Mouse (Mus musculus) heart, postnatal 0 days (tissue): ENCODE results near the gene Scarf2.

Experiments used
- CTCF ChIP-seq: IDR thresholded peaks from 2 replicates; pipeline ENCODE4 v1.5.1; 2016; ENCODE audit warnings: antibody characterized with exemption, control low read depth, low read depth
- EP300 ChIP-seq: IDR thresholded peaks from 2 replicates; pipeline ENCODE4 v1.6.1; 2016; ENCODE audit warnings: antibody characterized with exemption, low read depth

DNA sequence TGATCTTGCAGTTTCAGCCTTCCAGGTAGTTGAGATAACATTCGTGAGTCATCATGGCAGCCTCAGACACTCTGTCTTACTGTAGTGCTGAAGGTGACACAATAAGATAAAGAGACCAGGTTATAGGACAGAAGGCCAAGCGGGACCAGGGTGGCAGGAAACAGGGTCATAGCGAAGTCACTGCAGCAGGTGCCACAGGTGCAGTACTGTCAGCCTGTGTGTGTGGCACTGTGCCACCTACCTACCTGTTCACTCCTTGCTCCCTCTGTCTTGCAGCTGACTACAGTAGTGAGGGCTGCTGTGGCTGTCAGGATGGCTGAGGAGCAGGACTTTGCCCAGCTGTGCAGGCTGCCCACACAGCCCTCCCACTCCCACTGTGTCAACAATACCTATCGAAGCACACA lies 33.0 kb upstream of the Scarf2 start:
- TF ChIP-seq CTCF (no peak), EP300 (no peak)
